Mouse (Mus musculus) spleen, adult 12 weeks (tissue): ENCODE measurements around the gene Abl1.
A peak's percentile ranks its signal among the peaks of the same experiment; 100 is the strongest.

Experiments
- DNase-seq: peaks from one replicate; pipeline ENCODE4 v3.0.0; 2022; ENCODE audit warnings: low spot score

The Abl1 gene

DNA sequence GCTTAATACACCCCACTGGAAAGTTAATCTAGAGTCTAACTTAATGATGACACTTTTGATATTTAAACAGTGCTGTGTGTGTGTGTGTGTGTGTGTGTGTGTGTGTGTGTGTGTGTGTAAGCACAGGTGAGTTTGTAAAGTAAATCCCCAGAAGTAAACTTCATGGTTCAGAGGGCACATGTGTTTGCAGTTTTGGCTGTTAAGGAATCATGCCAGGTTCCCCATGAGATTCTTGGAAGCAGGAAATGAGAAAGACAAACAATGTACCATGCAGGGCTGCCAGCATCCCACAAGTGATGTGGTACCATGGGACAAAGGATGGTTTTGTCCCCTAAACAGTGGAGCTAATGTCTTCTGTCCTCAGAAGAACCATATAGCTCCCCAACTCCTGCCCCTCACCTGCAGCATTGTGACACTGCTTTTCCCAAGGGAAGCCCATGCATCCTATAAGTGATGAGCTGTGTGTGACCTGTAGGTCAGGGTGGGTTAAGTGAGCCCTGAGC is 57.6 kb downstream of the Abl1 start:
- DNase-seq: no peak

DNA sequence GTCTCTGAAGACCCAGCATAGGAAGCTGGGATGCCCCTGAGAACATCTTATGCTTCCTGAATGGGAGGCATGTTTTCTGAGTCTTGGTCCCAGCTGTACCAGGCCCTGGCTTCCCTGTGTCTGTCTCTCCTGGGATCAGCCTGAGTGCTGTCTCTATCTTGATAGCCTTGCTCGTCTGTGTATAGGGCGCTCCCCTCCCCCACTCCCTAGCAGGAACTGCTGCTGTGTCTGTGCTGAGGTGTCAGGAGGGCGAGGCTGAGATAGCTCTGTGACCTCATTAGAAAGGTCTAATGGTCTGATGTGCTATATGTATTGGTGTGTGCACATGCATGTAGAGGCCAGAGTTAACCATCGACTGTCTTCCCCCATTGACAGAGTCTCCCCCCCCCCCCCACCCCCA is 58.7 kb downstream of the Abl1 start:
- no peak for DNase-seq

DNA sequence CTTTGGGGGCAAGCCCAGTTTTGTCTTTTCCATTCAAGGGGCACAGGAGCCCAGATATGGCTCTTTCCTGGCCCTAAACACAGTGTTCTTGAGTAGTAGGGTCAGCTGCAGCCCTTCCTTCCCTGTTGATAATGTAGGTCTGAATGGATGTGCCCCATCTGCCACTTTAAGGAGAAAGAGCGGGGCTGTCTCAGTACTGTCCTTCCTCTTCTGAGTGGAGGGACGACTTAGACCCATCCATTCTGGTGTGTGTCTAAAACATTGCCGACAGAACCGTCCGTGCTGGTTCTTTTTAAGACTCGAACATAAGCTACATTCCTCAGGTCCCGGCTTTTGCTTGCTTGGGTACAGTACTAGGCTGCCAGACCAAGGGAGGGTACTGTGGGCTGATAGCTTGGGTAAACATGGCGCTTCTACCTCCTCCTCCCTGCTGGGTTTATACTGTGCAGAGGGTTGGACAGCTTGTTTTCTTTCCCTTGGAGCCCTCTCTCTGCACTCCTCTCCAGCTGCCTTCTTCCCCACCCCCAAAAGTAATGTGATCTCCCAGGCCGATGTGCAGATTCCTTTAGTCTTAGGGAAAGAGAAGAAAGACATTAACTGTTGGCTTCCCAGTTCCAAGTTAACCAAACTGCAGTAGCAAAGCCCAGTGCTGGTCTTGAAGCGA is 61.0 kb downstream of the Abl1 start:
- no peak for DNase-seq

DNA sequence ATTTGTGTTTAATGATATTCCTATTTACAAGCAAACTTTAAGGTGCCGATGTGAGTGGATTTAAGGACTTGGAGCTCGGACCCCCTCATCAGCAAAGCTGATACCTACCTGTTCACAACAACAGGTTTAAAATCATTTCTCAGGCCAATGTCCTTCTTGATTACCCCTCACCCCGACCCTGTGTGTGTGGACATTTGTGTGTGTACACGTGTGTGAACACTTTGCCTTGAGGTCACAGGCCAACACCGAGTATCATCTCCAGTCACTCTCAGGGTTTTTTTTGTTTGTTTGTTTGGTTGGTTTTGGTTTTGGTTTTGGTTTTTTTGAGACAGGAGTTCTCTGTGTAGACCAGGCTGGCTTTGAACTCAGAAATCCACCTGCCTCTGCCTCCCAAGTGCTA is 62.0 kb downstream of the Abl1 start:
- DNase-seq: no peak

DNA sequence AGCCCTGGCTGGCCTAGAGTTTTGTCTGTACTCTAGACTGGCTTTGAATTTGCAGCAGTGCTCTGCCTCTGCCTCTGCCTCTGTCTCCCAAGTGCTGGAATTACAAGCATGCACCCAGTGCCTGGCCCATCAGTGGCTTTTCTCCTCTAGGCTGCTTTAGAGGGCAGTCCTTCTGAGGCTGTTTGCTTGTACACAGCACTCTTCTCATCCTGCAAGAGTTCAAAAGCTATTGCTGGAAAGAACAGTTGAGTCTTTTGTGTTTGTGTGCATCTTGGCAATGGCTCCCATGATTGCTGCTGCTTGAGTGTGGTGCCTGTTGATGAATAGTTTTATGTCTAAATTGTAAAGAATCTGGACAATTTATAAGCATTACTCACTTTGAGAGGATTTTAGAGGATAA is 69.3 kb downstream of the Abl1 start:
- no peak for DNase-seq

DNA sequence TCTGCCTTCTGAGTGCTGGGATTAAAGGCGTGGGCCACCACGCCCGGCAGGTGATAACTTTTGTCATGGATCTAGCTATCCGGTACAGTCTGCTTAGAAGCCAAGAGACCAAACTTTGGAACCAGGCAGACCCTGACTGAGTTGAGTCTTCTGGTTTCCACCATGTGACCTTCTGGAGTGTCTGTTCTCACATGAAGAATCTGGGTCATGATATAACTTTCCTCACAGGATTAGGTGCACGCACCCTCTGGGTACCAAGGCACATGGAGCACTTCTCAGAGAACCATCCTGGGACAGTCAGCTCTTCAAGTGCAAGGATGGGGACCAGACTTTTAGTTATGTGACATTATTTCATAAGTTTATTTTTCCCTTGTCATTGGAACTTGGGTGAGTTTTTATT is 70.8 kb downstream of the Abl1 start:
- DNase-seq: no peak

DNA sequence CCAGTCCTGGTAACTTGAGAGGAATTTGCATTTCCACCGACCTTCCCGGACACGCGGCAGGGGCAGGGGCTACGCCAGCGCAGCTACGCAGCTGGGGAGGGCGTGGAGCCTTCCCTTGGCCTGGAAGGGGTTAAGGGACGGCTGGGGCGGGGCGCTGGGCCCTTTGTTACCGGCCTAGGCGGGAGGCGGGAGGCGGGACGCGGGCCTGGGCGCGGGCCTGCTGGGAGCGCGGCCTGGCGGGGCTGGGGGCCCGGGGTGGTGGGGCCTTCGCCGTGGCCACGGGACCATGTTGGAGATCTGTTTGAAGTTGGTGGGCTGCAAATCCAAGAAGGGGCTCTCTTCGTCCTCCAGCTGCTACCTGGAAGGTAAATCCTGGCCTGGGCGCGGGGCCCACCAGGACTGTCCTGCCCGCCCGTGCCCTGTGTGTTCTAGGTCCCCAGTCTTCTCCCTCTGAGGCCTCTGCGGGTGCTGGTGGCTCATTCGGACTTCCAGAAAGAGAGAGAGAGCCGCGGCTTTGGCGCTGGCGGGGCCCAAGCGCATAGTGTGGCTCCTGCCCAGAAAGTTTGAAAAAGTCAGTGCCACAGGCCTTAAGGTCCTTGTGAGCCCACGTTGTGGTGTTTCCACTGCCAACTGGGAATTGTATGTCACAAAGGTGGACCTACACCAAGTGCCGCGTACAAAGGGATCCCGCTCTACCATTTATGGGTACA is 71.7 kb downstream of the Abl1 start:
- DNase-seq: peak; percentile 54

DNA sequence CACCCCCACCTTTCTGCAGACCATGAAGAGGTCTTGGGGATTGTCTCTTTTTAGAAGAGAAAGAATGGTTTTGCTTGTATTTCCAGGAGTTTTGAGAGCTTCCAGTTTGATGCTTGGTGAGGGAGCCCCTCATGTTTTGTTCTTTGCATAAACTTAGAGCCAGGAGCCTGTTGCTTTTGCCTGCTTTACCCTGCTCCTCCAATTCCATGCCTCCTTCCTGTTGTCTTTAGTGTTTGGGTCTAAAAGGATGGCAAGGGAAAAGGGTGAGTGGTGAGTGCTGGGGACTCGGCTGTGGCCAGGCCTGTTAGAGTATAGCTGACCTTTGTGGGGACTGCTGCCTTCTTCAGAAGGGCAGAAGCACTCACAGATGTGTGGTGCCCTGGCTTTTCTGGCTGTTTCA is 72.3 kb downstream of the Abl1 start:
- no peak for DNase-seq

DNA sequence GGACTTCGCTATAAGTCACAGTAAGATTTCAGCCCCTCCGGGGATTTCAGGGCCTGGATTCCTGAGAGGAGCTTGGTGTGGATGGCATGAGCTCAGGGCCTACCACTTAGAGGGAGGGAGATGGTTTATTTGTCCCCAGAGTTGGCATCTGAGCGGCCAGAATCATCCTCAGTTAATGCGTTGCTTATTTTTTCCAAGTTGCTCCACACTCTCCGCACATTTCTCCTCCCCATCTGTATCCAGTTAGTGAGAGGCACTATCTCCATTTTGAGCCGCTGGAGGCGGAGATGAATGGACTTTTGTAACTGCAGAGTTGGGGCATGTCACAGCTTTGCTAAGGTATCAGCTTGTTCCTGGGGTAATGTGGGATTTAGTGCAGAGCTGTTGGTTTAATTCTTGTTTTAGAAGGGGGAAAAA is 72.9 kb downstream of the Abl1 start:
- no peak for DNase-seq

DNA sequence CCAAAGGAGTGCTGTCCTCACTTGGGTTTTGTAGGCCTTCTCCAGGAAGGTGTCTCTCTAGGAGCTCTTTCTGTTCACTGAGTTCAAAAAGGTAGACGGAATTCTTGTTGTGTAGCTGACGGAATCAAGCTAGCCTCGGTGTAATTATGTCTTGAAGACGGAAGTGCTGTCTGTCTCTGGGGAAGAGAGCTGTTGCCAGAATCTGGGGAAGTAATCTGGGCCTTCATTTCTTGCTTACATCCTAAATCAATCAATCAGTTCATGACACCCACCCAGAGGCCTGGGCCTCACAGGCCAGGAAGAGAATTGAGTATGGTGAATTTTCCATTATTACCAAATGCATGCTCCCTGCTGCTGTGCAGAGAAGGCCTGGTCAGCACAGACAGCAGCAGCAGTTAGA is 73.4 kb downstream of the Abl1 start:
- DNase-seq: no peak

DNA sequence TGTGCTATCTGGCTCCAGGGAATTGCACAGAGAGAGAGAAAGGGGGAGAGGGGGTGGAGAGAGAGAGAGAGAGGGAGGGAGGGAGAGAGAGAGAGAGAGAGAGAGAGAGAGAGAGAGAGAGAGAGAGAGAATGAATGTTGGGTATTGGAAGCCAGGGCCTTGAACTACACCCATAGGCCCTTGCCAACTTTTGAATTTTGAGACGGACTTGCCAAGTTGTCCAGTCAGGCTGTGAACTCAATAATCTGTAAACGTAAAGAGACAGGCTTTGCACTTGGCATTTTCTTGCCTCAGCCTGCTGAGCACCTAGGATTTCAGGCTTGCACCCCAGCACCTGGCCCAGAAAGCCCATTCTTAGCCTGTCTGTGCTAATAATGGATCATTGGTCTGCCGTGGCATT is 74.0 kb downstream of the Abl1 start:
- no peak for DNase-seq

DNA sequence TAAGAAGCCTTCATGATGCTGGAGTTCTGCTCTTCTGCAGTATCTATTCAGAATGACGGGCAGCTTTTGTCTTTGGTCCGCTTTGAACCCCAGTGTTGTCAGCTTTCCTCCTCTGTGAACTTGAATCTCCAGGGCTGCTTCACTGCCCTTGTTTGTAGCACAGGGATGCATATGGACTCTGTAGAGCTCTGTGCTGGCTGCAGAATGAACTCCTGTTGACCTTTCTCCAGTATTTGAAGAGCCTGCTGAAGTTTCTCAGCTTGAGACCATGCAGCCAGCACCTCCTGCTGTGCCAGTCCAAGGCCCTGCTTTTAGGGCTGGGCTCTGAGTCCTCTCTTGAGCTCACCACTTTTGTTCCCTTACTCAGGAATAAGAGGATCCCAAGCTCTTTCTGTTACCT is 74.7 kb downstream of the Abl1 start:
- no peak for DNase-seq

DNA sequence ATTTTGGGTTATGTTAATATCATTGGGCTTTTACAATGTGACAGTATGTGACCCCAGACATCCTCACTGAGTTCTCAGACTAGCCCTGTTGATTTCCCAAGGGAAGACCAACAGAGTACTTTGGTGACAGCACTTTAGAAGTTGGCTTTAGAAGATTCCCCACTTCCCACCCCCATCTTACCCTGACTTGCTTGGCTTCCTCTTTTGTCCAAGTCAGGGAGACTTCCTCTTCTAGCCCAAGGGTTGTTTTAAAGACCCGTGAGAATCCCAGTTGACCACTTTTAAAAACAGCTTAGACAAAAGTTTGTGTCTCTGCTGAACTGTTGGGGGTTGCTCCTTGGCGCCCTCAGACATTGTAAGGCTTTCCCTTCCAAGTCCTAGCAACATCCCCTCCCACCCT is 75.1 kb downstream of the Abl1 start:
- DNase-seq: no peak

DNA sequence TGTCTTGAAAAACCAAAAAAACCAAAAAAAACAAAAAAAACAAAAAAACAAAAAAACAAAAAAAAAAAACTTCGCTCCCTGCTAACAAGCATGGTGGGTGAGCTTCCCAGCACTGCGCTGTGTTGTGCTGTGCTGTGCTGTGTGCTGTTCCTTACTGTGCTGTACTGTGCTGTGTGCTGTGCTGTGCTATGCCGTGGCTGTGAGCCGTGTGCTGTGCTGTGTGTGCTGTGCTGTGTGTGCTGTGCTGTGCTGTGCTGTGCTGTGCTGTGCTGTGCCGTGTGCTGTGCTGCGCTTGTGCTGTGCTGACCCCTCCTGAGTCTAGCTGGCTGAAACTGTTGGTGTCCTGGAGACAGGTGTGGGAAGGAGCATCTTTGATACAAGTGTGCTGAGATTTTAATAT is 78.9 kb downstream of the Abl1 start:
- no peak for DNase-seq

DNA sequence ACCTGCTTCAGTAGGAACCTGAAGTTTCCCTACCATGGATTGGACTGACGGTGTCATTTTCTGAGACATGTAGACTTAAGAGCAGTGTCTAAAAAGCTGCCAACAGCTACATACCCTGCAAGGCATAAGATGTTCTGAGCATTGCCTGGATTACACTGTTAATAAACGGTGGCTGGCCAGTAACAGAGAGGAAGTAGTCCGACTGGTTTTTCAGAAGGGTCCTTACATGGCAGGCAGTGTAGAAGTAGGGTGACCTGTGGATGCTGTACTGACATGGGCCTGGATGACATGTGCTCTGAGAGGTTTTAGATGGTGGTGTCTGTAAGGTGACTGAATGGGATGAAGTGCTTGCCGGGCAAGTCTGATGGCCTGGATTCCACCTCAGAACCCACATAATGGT is 79.6 kb downstream of the Abl1 start:
- DNase-seq: no peak

DNA sequence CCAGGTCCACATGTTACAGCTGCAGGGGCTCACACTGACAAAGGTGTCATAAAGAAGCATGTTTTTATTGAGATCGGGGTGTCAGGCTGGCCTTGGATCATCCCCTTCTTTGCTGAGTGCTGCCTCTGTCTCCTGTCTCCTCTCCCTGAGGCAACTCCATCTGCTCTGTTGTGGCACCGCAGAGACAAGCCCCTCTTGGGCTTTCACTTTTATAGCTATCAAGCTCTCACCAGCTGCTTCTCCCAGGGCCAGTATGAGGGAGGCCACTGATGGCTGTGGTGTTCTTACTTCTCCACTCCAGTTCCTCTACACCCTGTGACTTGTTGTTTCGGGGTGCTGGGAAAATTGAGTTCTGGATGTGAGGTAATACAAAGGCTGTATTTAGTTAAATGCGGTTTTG is 80.9 kb downstream of the Abl1 start:
- DNase-seq: no peak

DNA sequence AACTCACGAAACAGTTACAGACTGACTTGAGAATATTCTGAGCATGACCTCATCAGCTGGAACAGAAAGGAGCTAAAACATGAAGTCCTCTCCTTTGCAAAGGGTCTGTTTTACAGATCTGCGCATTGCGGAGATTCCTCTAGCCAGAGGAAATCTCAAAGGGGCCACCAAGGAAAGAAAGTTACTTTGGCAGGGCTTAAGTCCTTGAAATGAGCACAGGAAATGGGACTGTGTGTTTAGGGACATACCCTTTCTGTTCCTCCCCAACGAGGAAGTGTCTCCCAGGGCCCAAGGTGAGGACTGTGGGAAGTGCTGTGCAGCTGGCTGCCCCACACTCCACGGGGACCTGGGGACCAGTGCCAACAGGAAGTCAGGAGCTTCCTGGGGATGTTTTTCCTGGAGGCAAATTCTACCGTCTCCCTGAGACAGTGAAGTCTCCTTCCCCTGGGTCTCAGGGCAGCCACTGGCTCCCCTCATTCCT is 81.5 kb downstream of the Abl1 start:
- no peak for DNase-seq

DNA sequence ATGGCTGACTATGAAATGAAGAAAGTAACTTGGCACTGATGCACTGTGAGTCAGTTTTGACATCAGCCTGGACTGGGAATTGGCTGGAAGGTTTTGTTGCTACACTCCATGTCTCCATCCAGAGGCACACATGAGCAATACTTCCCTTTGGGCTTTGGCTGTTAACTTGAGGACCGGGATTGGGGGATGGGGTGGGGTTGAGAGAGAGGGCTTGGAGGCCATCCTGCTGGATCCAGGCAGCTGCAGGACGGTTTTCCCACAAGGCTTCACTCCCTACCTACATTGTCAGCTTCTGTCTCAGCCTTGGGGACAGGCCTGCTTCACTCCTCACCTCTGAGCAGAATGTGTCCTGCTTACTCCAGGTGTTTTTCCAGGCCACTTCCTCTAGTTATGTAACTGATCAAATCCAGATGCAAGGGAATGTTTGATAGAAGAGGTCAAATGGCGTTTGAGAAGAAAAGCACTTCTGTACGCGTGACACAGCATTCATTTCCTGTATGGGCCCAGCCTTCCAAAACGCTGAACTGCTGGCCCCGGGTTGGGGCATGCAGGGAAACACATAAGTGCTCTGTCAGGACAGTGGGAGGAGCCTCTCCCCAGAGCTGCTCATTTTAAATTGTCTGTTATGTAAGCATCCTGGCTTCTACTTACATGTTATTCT is 82.7 kb downstream of the Abl1 start:
- DNase-seq: no peak

DNA sequence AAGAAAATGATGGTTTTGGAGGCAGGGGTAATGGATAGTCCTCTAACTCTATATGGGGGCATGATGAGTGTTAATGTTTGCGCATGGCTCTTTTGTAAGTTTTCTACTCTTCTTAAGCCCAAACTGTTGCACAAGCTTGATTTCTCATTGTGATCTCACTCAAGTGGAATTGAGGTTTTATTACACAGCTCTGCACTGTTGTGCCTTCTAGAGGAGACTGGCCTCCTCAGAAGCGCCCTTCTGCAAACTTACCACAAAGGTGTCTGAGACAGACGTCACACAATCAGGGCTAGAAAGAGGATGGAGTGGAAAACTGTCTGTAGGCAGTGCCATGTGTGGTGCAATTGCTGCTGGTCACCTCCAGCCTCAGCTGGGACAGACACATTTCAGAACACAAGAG is 88.3 kb downstream of the Abl1 start:
- no peak for DNase-seq

DNA sequence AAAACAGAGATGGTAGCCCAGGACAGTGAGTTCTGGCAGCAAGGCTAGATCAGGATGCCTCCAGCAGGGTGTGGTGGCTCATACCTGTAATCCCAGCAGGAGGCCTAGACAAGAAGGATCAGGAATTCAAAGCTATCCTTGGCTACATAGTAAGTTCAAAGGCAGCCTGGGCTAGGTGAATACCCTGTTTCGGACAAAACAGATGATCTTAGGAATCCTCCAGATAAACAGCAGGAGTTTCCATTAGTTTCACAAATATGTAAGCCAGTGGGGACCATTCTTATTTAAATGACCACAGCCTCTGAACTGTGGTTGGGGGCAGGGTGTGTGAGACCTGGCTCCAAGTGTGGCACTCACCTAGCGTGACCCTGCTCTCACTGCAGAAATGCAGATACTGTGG is 91.1 kb downstream of the Abl1 start:
- no peak for DNase-seq

DNA sequence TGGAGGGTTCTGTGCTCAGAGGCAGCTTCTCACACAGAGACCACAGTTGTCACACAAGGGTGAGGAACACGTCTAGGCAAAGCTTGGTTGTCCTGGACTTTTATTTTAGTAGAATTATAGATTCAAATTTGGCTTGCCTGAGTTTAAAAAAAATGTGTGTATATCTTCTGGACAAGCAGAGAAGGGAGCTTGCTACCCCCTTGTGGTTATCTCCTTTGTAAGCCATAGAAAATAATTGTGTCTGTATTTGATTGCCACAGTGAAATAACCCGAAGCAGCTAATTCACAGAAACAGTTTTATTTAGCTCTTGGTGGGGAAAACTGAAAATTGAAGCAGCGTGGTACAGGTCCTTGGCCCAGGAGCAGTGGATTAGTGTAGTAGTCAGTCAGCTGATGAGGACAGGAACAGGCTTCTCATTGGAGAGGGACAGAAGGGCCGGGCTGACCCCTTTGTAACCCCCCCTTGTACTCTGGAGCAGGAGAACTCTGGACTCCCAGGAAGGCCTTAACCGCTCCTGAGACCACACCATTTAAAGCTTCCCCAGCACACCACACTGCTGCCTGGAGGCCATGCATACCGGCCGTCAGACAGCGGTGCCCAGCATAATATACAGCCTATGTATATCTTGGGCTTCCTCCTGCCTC is 94.9 kb downstream of the Abl1 start:
- no peak for DNase-seq

DNA sequence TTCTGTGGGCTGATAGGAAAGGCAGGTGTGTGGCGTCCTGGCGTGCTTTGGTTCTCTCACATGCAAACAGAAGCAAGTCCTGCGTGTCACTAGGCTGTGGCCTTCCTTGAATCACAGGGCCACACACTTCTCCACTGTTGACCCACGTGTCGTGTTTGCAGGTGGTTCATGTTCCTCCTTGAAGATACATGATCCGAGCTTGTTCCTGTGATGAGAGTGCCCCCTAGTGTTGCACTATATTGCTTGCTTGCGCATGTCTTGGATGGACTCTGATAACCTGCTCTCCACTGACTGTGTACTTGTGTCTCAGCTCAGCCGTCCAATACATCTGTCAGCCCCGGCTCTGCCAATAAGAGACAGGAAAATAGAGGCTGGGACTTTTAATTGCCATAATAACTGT is 96.9 kb downstream of the Abl1 start:
- DNase-seq: peak; percentile 53

DNA sequence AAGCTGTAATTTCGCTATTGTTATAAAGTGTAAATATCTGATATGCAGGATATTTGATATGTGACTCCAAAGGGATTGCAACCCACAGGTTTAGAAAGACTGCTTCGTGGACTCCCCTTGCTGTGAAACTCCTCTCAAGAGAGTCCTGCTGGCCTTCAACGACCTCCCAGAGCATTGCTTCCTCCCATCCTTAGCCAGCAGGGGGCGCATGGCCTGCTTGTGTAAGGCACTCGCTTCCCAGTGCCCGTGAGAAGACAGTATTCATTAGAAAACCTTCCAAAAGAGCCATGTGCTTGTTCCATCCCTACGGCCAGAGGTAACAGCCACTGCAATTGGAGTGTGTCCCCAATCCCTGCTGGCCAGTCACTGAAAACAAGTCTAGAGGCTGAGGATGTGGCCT is 98.9 kb downstream of the Abl1 start:
- peak; percentile 56 for DNase-seq
